Mouse (Mus musculus): Measurements from ENCODE around the gene Sytl4.

GRCm38 (mm10) chrX:134019005-134019404, 37.4 kb upstream of the Sytl4 start:
- TF ChIP-seq CTCF (IDR thresholded peaks at IDR 0.05; ENCODE audit: low read depth) (peak; percentile 93), EP300 (optimal IDR thresholded peaks at IDR 0.05) (no peak)
